Mouse (Mus musculus) erythroblast, embryonic 14.5 days (primary cell): ENCODE data around the gene Ptrh1.

ENCODE experiments used
- GATA1 ChIP-seq: IDR thresholded peaks from 2 replicates; pipeline ENCODE4 v1.6.1; 2012; ENCODE audit warnings: low read length, inconsistent platforms, mixed read lengths
- TAL1 ChIP-seq: IDR thresholded peaks from 3 replicates; pipeline ENCODE4 v1.6.1; 2012; ENCODE audit warnings: low read length, inconsistent platforms, mixed read lengths

GRCm38 (mm10) chr2:32757056-32757845 lies 18.3 kb upstream of the Ptrh1 start, which contains the start of gene Tor2a:
- TF ChIP-seq TAL1, result no peak
- TF ChIP-seq GATA1, result no peak
